Mouse (Mus musculus) lung, postnatal 14 days (tissue): ENCODE results near the gene Resf1.
"Not testable (repeated sequence)": the region's sequence is repeated elsewhere in the genome, so short reads cannot be mapped to it uniquely, and the experiment has no call there.

Source experiments
- DNase-seq: peaks from one replicate; pipeline ENCODE4 v3.0.0; 2021

The Resf1 gene

GRCm38 (mm10) chr6:149308956-149309932, at the start of gene Resf1:
TSS of gene Resf1 (plus strand) at chr6:149309414.
- peak; percentile 90 for DNase-seq

- no peak for DNase-seq
Observed at GRCm38 (mm10) chr6:149260801-149261239, 48.4 kb upstream of the Resf1 start.

GRCm38 (mm10) chr6:149267951-149268350, 41.3 kb upstream of the Resf1 start:
- no peak for DNase-seq

- no peak for DNase-seq
Observed at GRCm38 (mm10) chr6:149278248-149278731, 30.9 kb upstream of the Resf1 start.

- DNase-seq: no peak
Observed at GRCm38 (mm10) chr6:149278866-149279265, 30.3 kb upstream of the Resf1 start.

- no peak for DNase-seq
Observed at GRCm38 (mm10) chr6:149280511-149280910, 28.7 kb upstream of the Resf1 start.

- DNase-seq: not testable (repeated sequence)
Observed at GRCm38 (mm10) chr6:149288190-149288589, 21.0 kb upstream of the Resf1 start.

GRCm38 (mm10) chr6:149303231-149303630, 6.0 kb upstream of the Resf1 start:
- DNase-seq: not testable (repeated sequence)

- DNase-seq: no peak
Observed at GRCm38 (mm10) chr6:149307092-149307491, 2.1 kb upstream of the Resf1 start.

GRCm38 (mm10) chr6:149307801-149308200, 1.4 kb upstream of the Resf1 start:
- DNase-seq: no peak

GRCm38 (mm10) chr6:149310226-149310625, 1.0 kb downstream of the Resf1 start:
- DNase-seq: no peak

GRCm38 (mm10) chr6:149311044-149311443, 1.8 kb downstream of the Resf1 start:
- DNase-seq: no peak

- no peak for DNase-seq
Observed at GRCm38 (mm10) chr6:149311778-149312177, 2.6 kb downstream of the Resf1 start.

GRCm38 (mm10) chr6:149312221-149312620, 3.0 kb downstream of the Resf1 start:
- DNase-seq: no peak

- DNase-seq: no peak
Observed at GRCm38 (mm10) chr6:149314918-149315317, 5.7 kb downstream of the Resf1 start.

GRCm38 (mm10) chr6:149323523-149324241, 14.5 kb downstream of the Resf1 start:
- no peak for DNase-seq

- DNase-seq: no peak
Observed at GRCm38 (mm10) chr6:149324242-149324633, 15.0 kb downstream of the Resf1 start.

- no peak for DNase-seq
Observed at GRCm38 (mm10) chr6:149329071-149329470, 19.9 kb downstream of the Resf1 start.

GRCm38 (mm10) chr6:149330332-149330731, 21.1 kb downstream of the Resf1 start:
- no peak for DNase-seq

GRCm38 (mm10) chr6:149333036-149333435, 23.8 kb downstream of the Resf1 start:
- no peak for DNase-seq

- no peak for DNase-seq
Observed at GRCm38 (mm10) chr6:149337990-149338389, 28.8 kb downstream of the Resf1 start.

GRCm38 (mm10) chr6:149338622-149339021, 29.4 kb downstream of the Resf1 start:
- no peak for DNase-seq

GRCm38 (mm10) chr6:149343802-149344201, 34.6 kb downstream of the Resf1 start:
- DNase-seq: no peak

GRCm38 (mm10) chr6:149344372-149344771, 35.2 kb downstream of the Resf1 start:
- no peak for DNase-seq
